Mouse (Mus musculus) G1E (cell line): ENCODE results near the gene Tmem235.

Source experiments
- CTCF ChIP-seq: IDR thresholded peaks from 2 replicates; pipeline ENCODE4 v1.5.1; 2012; ENCODE audit warnings: low read depth, low read length, inconsistent platforms, mixed read lengths
- GATA1 ChIP-seq: IDR thresholded peaks from 2 replicates; pipeline ENCODE4 v1.6.1; 2012; ENCODE audit warnings: borderline replicate concordance, low read length, inconsistent platforms, mixed read lengths

- peak; percentile 75 for TF ChIP-seq CTCF
- TF ChIP-seq GATA1, result no peak
These were observed 36.2 kb upstream of the Tmem235 start for GRCm38 (mm10) chr11:117824060-117824969.
